Mouse (Mus musculus) v-Abl transformed pro-B cells (cell line): ENCODE data around the gene Plekho2.

Experiments used
- in situ Hi-C, 2 experiments: fragments of 400-800 bp; cut with MboI; formaldehyde crosslinking; loops; one replicate each; pipeline ENCODE4 v1.15.1; 2025; ENCODE audit not compliant: unreplicated experiment in 2 of 2

The Plekho2 gene

GRCm38 (mm10) chr9:65537901-65538630 is 41.8 kb downstream of the Plekho2 start:
- in situ Hi-C loops: loop anchor here in 1 of 2 experiments (25.0 kb wide), 1 partner anchor 1049 kb away; the partner anchor contains the start of gene Usp3

DNA sequence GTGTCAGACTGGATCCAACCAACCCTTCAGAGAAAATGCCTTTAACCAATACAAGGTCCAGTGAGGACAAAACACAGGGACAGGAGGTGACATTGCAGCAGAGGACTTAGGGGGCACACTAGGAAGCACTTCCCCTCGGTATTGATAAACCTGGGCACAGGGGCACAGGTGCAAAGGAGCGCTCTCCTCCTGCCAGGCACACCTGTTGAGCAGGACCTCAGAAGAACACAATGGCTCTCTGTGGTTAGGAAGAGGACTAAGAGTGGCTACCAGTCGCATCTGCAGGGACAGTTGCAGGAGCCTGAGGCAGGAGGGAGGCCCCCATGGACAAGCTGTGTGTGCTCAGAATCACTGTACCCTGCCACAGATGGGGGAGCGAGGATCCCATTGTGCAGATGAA is 43.3 kb downstream of the Plekho2 start:
- in situ Hi-C loops: loop anchor here in 1 of 2 experiments (25.0 kb wide), 1 partner anchor 1051 kb away; the partner anchor contains the start of gene Usp3

DNA sequence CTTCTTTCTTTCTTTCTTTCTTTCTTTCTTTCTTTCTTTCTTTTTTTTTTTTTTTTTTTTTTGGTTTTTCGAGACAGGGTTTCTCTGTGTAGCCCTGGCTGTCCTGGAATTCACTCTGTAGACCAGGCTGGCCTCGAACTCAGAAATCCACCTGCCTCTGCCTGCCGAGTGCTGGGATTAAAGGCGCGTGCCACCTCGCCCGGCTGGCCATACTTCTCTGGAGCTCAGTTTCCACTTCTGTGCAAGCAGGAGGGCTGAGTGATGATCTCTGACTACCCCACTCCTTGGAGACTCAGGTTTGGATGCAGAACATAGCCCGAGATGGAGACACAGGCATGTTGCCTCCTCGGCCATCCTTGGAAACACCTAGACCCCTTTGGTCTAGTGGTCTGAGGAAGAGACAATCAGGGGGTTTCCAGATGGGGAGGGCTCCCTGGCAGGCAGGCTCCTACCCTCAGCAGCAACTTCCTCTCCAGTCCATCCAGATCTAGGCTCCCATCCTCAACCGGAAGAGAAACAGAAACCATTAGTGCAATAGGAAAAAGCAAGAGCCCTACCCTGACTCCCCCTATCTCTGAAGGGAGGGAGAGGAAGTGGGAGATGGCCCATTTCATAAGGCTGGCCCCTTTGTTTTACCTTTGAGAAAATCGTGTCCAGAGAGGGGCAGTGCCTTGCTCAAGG is 43.9 kb downstream of the Plekho2 start:
- in situ Hi-C loops: loop anchor here in 1 of 2 experiments (25.0 kb wide), 1 partner anchor 1051 kb away; the partner anchor contains the start of gene Usp3

- in situ Hi-C loops: loop anchor here in 1 of 2 experiments (25.0 kb wide), 1 partner anchor 1052 kb away; the partner anchor contains the start of gene Usp3
Measured at GRCm38 (mm10) chr9:65535191-65535722, 44.6 kb downstream of the Plekho2 start.

- in situ Hi-C loops: loop anchor here in 1 of 2 experiments (25.0 kb wide), 1 partner anchor 1053 kb away; the partner anchor contains the start of gene Usp3
Measured at GRCm38 (mm10) chr9:65534111-65534510, 45.7 kb downstream of the Plekho2 start.

- in situ Hi-C loops: loop anchor here in 1 of 2 experiments (25.0 kb wide), 1 partner anchor 1054 kb away; the partner anchor contains the start of gene Usp3
Measured at GRCm38 (mm10) chr9:65532986-65533385, 46.9 kb downstream of the Plekho2 start.

GRCm38 (mm10) chr9:65531283-65531682 is 48.6 kb downstream of the Plekho2 start:
- in situ Hi-C loops: loop anchor here in 1 of 2 experiments (25.0 kb wide), 1 partner anchor 1056 kb away; the partner anchor contains the start of gene Usp3

- in situ Hi-C loops: loop anchor here in 1 of 2 experiments (25.0 kb wide), 1 partner anchor 1058 kb away; the partner anchor contains the start of gene Usp3
Measured at GRCm38 (mm10) chr9:65529659-65530058, 50.2 kb downstream of the Plekho2 start.

DNA sequence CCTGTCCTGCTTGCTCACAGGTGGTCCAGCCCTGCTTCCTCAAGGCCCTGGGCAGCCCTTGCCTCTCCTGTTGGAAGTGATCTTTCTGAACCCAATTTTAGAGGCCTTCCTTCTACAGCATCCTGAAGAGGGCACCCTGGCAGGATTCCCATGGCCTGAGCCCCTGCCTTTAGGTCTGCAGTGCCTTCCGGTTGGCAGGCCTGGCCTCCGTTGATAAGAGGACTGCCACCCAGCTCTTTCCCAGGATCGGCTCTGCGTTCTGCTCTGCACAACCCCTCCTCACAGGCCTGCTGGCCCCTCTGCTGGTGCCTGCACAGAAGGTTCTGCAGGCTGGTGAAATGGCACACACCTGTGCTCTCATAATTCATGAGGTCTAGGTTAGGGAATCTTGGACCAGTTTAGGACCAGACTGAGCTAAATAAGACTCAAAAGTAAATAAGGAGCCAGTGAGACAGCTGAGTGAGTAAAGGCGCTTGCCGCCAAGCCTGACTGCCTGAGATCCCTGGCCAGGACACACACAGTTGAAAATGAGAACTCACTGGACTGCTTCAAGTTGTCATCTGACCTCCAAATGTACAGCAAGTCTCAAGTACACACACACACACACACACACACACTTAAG is 51.3 kb downstream of the Plekho2 start:
- in situ Hi-C loops: loop anchor here in 1 of 2 experiments (25.0 kb wide), 1 partner anchor 1059 kb away; the partner anchor contains the start of gene Usp3

- in situ Hi-C loops: loop anchor here in 1 of 2 experiments (25.0 kb wide), 1 partner anchor 1062 kb away; the partner anchor contains the start of gene Usp3
Measured at GRCm38 (mm10) chr9:65525445-65526195, 54.2 kb downstream of the Plekho2 start.

- in situ Hi-C loops: loop anchor here (5.0 to 25.0 kb wide), 3 partner anchors 59 to 139 kb away; partner anchors contain the start of genes Plekho2 (in 2 of the 2) and Oaz2 (in 1 of the 2)
Measured at GRCm38 (mm10) chr9:65523611-65524364, 56.1 kb downstream of the Plekho2 start.

DNA sequence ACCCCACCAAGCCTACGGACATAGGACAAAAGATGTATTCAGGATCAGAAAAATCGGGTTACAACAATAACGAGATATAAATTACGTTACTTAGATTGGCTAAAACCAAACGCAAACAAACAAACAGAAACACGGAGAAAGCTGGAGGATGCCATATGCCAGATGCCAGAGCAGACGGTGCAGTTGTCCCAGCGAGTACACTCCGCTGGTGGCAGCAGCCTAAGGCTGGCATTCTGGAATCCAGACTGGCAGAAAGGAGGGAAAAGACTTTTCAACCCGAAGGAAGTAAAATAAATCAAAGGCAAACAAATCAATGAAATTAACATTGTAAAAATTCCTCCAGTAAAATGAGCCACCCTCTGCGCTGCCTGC is 59.3 kb downstream of the Plekho2 start:
- in situ Hi-C loops: loop anchor here (5.0 to 25.0 kb wide), 3 partner anchors 62 to 142 kb away; partner anchors contain the start of genes Plekho2 (in 2 of the 2) and Oaz2 (in 1 of the 2)

DNA sequence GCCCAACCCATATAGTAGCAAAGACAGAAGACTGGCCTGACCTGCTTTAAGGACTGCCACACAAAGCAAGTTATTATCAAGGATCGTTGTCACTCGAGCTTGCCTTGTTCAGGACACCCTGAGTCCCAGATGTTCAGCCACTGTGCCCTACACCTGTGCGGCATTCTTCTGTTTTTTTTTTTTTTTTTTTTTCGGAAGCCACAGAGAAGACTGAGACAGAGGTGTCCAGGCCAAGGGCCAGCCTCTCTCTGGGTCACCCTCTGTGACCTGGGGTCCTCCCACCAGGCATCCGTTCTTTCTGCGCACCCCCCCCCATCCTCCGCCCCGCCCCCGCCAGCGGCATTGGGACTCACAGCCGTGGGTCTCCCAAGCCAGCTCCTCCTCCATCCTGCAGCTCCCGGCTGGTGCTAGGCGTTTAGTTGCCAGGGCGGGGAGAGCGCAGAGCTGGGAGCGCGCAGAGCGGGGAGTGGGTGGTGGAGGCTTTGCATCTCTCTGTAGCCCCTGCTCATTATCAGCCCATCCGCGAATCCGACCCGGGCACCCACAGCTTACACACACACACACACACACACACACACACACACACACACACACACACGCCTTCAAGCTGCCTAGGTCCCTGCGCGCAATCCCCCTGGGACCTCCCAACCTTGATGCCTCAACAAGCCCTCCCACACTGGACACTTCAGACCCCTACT is 59.9 kb downstream of the Plekho2 start, which contains the start of gene Ankdd1a:
TSS of gene Ankdd1a (minus strand) at position 387 of the 698 bp plus-strand sequence.
- in situ Hi-C loops: loop anchor here (5.0 to 25.0 kb wide), 3 partner anchors 62 to 142 kb away; partner anchors contain the start of genes Plekho2 (in 2 of the 2) and Oaz2 (in 1 of the 2)

DNA sequence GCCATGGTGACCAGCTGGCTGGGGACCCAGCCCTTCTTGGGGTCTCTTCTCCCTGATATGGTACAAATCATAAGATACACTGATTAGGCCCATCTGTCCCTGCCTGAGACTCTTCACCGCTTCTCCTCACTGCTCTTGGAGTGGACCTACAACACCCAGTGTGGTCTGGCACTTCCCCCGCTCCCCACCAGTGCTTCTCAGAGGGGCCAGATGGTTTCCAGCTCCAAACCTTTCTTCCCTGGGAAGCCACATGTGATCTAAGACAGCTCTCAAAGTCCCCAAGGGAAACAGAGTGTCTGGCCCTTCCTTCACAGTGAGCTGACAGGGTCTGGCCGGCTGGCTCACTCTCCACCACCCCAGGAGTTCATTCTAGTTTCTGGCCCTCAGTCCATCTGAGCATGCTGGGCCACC is 65.0 kb downstream of the Plekho2 start:
- in situ Hi-C loops: loop anchor here (5.0 to 25.0 kb wide), 2 partner anchors 147 to 337 kb away; partner anchors contain the start of gene Oaz2 (in 1 of the 2)

- in situ Hi-C loops: loop anchor here (5.0 to 25.0 kb wide), 2 partner anchors 148 to 338 kb away; partner anchors contain the start of gene Oaz2 (in 1 of the 2)
Measured at GRCm38 (mm10) chr9:65514431-65514830, 65.4 kb downstream of the Plekho2 start.

GRCm38 (mm10) chr9:65512520-65512919 is 67.3 kb downstream of the Plekho2 start:
- in situ Hi-C loops: loop anchor here (5.0 to 25.0 kb wide), 2 partner anchors 150 to 340 kb away; partner anchors contain the start of gene Oaz2 (in 1 of the 2)

GRCm38 (mm10) chr9:65508449-65508848 is 71.4 kb downstream of the Plekho2 start:
- in situ Hi-C loops: loop anchor here (10.0 to 25.0 kb wide), 2 partner anchors 124 to 154 kb away; partner anchors contain the start of gene Oaz2 (in 1 of the 2)
